Mouse (Mus musculus): ENCODE data around the gene Icam4.

DNA sequence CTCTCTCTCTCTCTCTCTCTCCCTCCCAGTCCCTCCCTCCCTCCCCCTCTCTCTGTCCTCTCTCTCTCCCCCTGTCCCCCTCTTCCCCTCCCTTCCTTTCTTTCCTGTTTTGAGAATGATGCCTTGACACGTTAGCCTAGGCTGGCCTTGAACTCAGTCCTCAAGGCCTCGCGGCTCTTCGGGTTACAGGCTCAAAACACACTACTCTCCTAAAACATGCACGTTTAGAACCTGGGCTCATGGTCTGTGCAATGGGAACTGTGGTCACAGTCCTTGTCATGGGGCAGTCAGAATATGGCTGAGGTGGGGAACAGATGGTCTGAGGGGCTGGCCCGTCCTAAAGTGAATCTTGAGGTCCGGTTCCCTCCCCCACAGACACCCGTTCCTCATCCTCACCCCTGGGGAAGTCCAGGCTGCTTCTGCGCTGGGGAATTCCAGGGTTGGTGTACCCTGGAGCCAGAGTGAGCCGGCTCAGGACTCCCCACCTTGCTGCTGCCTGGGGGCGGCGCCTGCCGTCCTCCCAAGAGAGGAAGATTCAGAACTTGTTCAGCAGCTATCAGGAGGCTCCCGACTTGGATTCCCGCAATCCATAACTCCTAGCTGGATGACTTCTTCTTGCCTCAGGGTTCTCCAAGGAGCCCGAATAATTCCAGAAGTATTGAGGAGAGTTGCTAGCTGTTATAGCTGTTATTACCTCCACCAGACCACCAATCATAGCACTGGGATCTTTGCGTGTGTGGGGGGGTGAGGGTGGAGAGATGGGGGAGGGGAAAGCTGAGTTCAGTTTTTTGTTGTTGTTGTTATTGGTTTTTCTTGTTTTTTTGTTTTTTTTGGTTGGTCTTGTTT lies 12.6 kb upstream of the Icam4 start:
- TF ChIP-seq CTCF (IDR thresholded peaks at IDR 0.05; ENCODE audit: insufficient read depth, low read depth, low read length) (no peak), POLR2A (IDR thresholded peaks at IDR 0.05; ENCODE audit: insufficient read depth, low read depth, low read length) (no peak)
